Mouse (Mus musculus): Measurements from ENCODE around the gene Olfr101. TPM values are rescaled to one million over a fixed set of nuclear protein-coding genes. Genes with fewer than 3 reads are reported as not detected.

Gene Olfr101
- polyA plus RNA-seq, 1 experiment from 2014 or later: not detected

- H3K27me3 ChIP-seq (replicated peaks; ENCODE audit: control insufficient read depth, insufficient read depth, low read length): no peaks in the 10 kb centered on the region
- peak overlapping the region; percentile 57 for H3K4me3 ChIP-seq (ENCODE audit: low read length)
- H3K4me2 ChIP-seq (ENCODE audit: low read depth, low read length): peak overlapping the region; percentile 82
- no peaks in the 10 kb centered on the region for H3K9me3 ChIP-seq (ENCODE audit: control insufficient read depth, low read length)
- ATAC-seq: peak; percentile 68
- H3K27ac ChIP-seq (ENCODE audit: low read length): no peak overlapping the region
- H3K36me3 ChIP-seq (ENCODE audit: control insufficient read depth, insufficient read depth, low read length): no peaks in the 10 kb centered on the region
- no peaks in the 10 kb centered on the region for H3K4me1 ChIP-seq (ENCODE audit: control insufficient read depth, insufficient read depth, low read length)
- peak overlapping the region; percentile 56 for H3K9ac ChIP-seq (ENCODE audit: low read depth, low read length)
- 53% methylated on average over 8 of the region's 8 CpGs for WGBS
These were observed 33.4 kb downstream of the Olfr101 start for GRCm38 (mm10) chr17:37270702-37271092.

DNA sequence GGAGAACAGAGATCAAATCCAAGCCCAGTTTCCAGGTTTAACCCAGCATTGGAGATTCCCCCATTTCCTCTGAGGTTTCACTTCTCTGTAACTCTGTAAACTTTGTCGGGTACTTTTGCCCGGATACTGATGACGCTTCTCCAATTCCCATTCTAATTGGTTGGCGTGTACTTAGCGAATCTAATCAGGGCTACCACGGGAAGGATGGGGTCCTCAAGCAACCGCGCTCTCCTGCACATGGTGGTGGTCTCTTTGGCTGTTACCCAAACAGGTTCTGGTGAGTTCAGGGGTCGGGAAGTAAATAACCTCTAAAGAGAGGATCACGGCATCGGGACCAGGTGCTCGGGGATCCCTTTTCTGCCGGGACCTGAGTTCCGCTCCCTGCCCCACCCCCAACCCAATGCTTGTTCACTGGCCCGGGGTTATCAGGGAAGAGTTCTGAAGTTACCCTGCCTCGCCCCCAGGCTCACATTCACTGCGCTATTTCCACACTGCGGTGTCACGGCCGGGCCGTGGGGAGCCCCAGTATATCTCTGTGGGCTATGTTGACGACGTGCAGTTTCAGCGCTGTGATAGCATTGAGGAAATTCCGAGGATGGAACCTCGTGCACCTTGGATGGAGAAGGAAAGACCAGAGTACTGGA lies 33.9 kb downstream of the Olfr101 start, which contains the start of gene H2-M3:
TSS of gene H2-M3 (plus strand) at position 163 of the 644 bp plus-strand sequence.
- Histone ChIP-seq H3K27ac (ENCODE audit: low read length) (no peak within 1 kb of the TSS), H3K4me3 (ENCODE audit: low read length) (peak within 1 kb of the TSS; percentile 57), H3K9me3 (ENCODE audit: control insufficient read depth, low read length) (no peaks in the 10 kb centered on the region), H3K4me1 (ENCODE audit: control insufficient read depth, insufficient read depth, low read length) (no peaks in the 10 kb centered on the region), H3K4me2 (ENCODE audit: low read depth, low read length) (peak within 1 kb of the TSS; percentile 82), H3K36me3 (ENCODE audit: control insufficient read depth, insufficient read depth, low read length) (no peaks in the 10 kb centered on the region), H3K9ac (ENCODE audit: low read depth, low read length) (peak within 1 kb of the TSS; percentile 56), H3K27me3 (replicated peaks; ENCODE audit: control insufficient read depth, insufficient read depth, low read length) (no peaks in the 10 kb centered on the region)
- peak; percentile 98 for ATAC-seq
- WGBS: under 1% methylated on average over 26 of the region's 26 CpGs

GRCm38 (mm10) chr17:37263626-37264025 lies 40.5 kb downstream of the Olfr101 start, which contains the start of gene Olfr98:
Gene Olfr98 (minus strand): TSS chr17:37263749.
- Histone ChIP-seq H3K9ac (ENCODE audit: low read depth, low read length) (no peak within 1 kb of the TSS), H3K27ac (ENCODE audit: low read length) (no peak within 1 kb of the TSS), H3K4me3 (ENCODE audit: low read length) (no peak within 1 kb of the TSS), H3K36me3 (ENCODE audit: control insufficient read depth, insufficient read depth, low read length) (no peaks in the 10 kb centered on the region), H3K4me2 (ENCODE audit: low read depth, low read length) (no peak within 1 kb of the TSS), H3K4me1 (ENCODE audit: control insufficient read depth, insufficient read depth, low read length) (no peaks in the 10 kb centered on the region), H3K27me3 (replicated peaks; ENCODE audit: control insufficient read depth, insufficient read depth, low read length) (no peaks in the 10 kb centered on the region), H3K9me3 (ENCODE audit: control insufficient read depth, low read length) (no peaks in the 10 kb centered on the region)
- 77% methylated on average over 1 of the region's 1 CpGs for WGBS
- no peak for ATAC-seq

DNA sequence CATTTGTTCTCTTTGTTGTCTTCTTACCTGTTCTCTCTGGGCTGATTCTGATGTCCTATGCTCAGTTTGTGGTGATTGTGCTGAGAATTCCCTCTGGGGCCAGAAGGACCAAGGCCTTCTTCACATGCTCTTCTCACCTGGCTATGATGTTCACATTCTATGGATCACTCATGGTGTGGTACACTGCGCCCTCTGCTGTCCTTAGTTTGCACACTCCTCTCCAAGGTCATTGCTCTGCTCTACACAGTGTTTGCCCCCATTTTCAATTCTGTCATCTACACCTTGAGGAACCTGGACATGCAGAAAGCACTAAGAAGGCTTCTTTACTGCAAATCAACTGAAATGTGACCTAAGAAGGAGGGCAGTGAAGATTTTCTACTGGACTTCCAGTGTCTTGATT lies 53.6 kb downstream of the Olfr101 start:
- Histone ChIP-seq H3K4me2 (ENCODE audit: low read depth, low read length) (no peak overlapping the region), H3K9me3 (ENCODE audit: control insufficient read depth, low read length) (no peaks in the 10 kb centered on the region), H3K4me3 (ENCODE audit: low read length) (no peak overlapping the region), H3K9ac (ENCODE audit: low read depth, low read length) (no peak overlapping the region), H3K36me3 (ENCODE audit: control insufficient read depth, insufficient read depth, low read length) (no peaks in the 10 kb centered on the region), H3K27me3 (replicated peaks; ENCODE audit: control insufficient read depth, insufficient read depth, low read length) (no peaks in the 10 kb centered on the region), H3K4me1 (ENCODE audit: control insufficient read depth, insufficient read depth, low read length) (no peaks in the 10 kb centered on the region), H3K27ac (ENCODE audit: low read length) (no peak overlapping the region)
- 12% methylated on average over 1 of the region's 1 CpGs for WGBS
- no peak for ATAC-seq

DNA sequence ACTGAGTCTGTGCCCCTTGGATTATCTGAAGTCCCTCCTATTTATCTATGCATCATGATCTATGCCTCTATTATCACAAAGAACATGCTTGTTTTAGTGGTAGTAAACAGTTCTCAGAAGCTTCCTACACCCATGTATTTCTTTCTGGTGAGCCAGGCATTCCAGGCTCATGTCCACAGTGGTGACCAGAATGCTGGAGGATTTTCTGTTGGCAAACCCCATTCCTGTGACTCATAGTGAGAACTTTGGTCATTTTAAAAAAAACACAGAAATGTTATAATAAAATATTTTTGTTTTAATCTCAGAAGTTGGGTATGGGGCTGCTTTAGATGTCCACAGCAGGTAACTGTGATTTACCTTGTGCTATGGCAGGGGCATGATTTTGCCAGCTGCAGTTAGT lies 54.7 kb downstream of the Olfr101 start:
- H3K4me3 ChIP-seq (ENCODE audit: low read length): no peak overlapping the region
- H3K27ac ChIP-seq (ENCODE audit: low read length): no peak overlapping the region
- H3K4me2 ChIP-seq (ENCODE audit: low read depth, low read length): no peak overlapping the region
- H3K9ac ChIP-seq (ENCODE audit: low read depth, low read length): no peak overlapping the region
- no peaks in the 10 kb centered on the region for H3K9me3 ChIP-seq (ENCODE audit: control insufficient read depth, low read length)
- ATAC-seq: no peak
- no peaks in the 10 kb centered on the region for H3K4me1 ChIP-seq (ENCODE audit: control insufficient read depth, insufficient read depth, low read length)
- no peaks in the 10 kb centered on the region for H3K27me3 ChIP-seq (replicated peaks; ENCODE audit: control insufficient read depth, insufficient read depth, low read length)
- no peaks in the 10 kb centered on the region for H3K36me3 ChIP-seq (ENCODE audit: control insufficient read depth, insufficient read depth, low read length)

Other genes starting within 250 kb of the Olfr101 start
- not detected in 2 replicates for gene Olfr90, start 215.8 kb downstream of the Olfr101 start, polyA plus RNA-seq (2015; fragmentation: Nextera tagmentation; extraction: Ambion mirVana)
- not detected in 2 replicates for gene Olfr91, start 206.0 kb downstream of the Olfr101 start, polyA plus RNA-seq (2015; fragmentation: Nextera tagmentation; extraction: Ambion mirVana)
- gene Olfr92, start 184.2 kb downstream of the Olfr101 start, polyA plus RNA-seq (2015; fragmentation: Nextera tagmentation; extraction: Ambion mirVana): not detected in 2 replicates
- gene Olfr93, start 142.8 kb downstream of the Olfr101 start, polyA plus RNA-seq (2015; fragmentation: Nextera tagmentation; extraction: Ambion mirVana): not detected in 2 replicates
- gene Ubd, start 110.4 kb downstream of the Olfr101 start, polyA plus RNA-seq (2015; fragmentation: Nextera tagmentation; extraction: Ambion mirVana): not detected in 2 replicates
- not detected in 2 replicates for gene Olfr94, start 103.3 kb downstream of the Olfr101 start, polyA plus RNA-seq (2015; fragmentation: Nextera tagmentation; extraction: Ambion mirVana)
- not detected in 2 replicates for gene Olfr95, start 91.2 kb downstream of the Olfr101 start, polyA plus RNA-seq (2015; fragmentation: Nextera tagmentation; extraction: Ambion mirVana)
- not detected in 2 replicates for gene Olfr96, start 84.2 kb downstream of the Olfr101 start, polyA plus RNA-seq (2015; fragmentation: Nextera tagmentation; extraction: Ambion mirVana)
- not detected in 2 replicates for gene Olfr97, start 67.0 kb downstream of the Olfr101 start, polyA plus RNA-seq (2015; fragmentation: Nextera tagmentation; extraction: Ambion mirVana)
- not detected in 2 replicates for gene Olfr98, start 40.6 kb downstream of the Olfr101 start, polyA plus RNA-seq (2015; fragmentation: Nextera tagmentation; extraction: Ambion mirVana)
- 5.1 and 5.2 TPM in 2 replicates for gene H2-M3, start 34.1 kb downstream of the Olfr101 start, polyA plus RNA-seq (2015; fragmentation: Nextera tagmentation; extraction: Ambion mirVana)
- gene Olfr99, start 20.9 kb downstream of the Olfr101 start, polyA plus RNA-seq (2015; fragmentation: Nextera tagmentation; extraction: Ambion mirVana): 0.10 TPM in 1 of 2 replicates, not detected in the other
- gene Olfr102, start 12.7 kb upstream of the Olfr101 start, polyA plus RNA-seq (2015; fragmentation: Nextera tagmentation; extraction: Ambion mirVana): not detected in 2 replicates
- not detected in 2 replicates for gene Olfr103, start 35.4 kb upstream of the Olfr101 start, polyA plus RNA-seq (2015; fragmentation: Nextera tagmentation; extraction: Ambion mirVana)
- gene Olfr104-ps, start 55.3 kb upstream of the Olfr101 start, polyA plus RNA-seq (2015; fragmentation: Nextera tagmentation; extraction: Ambion mirVana): not detected in 2 replicates
- gene Olfr105-ps, start 74.7 kb upstream of the Olfr101 start, polyA plus RNA-seq (2015; fragmentation: Nextera tagmentation; extraction: Ambion mirVana): not detected in 2 replicates
- gene Olfr106-ps, start 86.1 kb upstream of the Olfr101 start, polyA plus RNA-seq (2015; fragmentation: Nextera tagmentation; extraction: Ambion mirVana): not detected in 2 replicates
- not detected in 2 replicates for gene Olfr107, start 94.9 kb upstream of the Olfr101 start, polyA plus RNA-seq (2015; fragmentation: Nextera tagmentation; extraction: Ambion mirVana)
- gene Olfr108, start 141.2 kb upstream of the Olfr101 start, polyA plus RNA-seq (2015; fragmentation: Nextera tagmentation; extraction: Ambion mirVana): not detected in 2 replicates
- not detected in 2 replicates for gene Olfr109, start 154.6 kb upstream of the Olfr101 start, polyA plus RNA-seq (2015; fragmentation: Nextera tagmentation; extraction: Ambion mirVana)
- gene H2-M2, start 179.2 kb upstream of the Olfr101 start, polyA plus RNA-seq (2015; fragmentation: Nextera tagmentation; extraction: Ambion mirVana): 0.10 TPM in 1 of 2 replicates, not detected in the other
- not detected in 2 replicates for gene Olfr110, start 188.2 kb upstream of the Olfr101 start, polyA plus RNA-seq (2015; fragmentation: Nextera tagmentation; extraction: Ambion mirVana)
- gene Olfr111, start 203.7 kb upstream of the Olfr101 start, polyA plus RNA-seq (2015; fragmentation: Nextera tagmentation; extraction: Ambion mirVana): not detected in 2 replicates

Data from intestine, embryonic 16.5 days (tissue).